Mouse (Mus musculus): ENCODE measurements at regions not wholly inside any gene's neighbourhood (a gene's known extent, or its start where the extent isn't known, plus 50 kb on each side); places are given as distances from the start of the nearest gene placed in this dataset.

DNA sequence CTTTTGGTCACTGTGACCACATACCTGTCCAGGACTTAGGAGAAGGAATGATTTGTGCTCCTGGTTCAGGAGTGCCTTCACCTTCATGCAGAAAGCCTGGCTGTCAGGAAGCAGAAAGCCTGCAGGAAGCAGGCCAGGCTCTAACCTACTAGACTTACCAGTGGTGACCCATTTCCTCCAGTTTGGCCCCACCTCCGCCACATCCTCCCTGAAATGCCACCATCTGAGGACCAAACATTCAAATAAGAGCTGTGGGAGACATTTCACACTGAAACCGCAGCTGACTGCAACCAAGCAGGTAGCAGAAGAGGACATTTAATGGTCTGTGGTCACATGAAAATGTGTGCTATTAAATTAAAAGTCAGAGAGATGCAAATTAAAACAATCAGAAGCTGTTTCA is 50.3 kb upstream of the Armc2 start:
- no peak for DNase-seq (ENCODE audit: inconsistent ontology term)
